Mouse (Mus musculus) neutrophil, adult 83 days (primary cell): ENCODE results near the gene Syk. TPM values are rescaled to one million over a fixed set of nuclear protein-coding genes. Genes with fewer than 3 reads are reported as not detected.

Experiments
- total RNA-seq, 2 experiments: library from RNA; stranded (reverse); gene quantifications; one replicate each; pipeline ENCODE4 v1.2.4; 2023

Syk gene
- 100 to 1,000 TPM; 294 to 338 TPM for total RNA-seq

DNA sequence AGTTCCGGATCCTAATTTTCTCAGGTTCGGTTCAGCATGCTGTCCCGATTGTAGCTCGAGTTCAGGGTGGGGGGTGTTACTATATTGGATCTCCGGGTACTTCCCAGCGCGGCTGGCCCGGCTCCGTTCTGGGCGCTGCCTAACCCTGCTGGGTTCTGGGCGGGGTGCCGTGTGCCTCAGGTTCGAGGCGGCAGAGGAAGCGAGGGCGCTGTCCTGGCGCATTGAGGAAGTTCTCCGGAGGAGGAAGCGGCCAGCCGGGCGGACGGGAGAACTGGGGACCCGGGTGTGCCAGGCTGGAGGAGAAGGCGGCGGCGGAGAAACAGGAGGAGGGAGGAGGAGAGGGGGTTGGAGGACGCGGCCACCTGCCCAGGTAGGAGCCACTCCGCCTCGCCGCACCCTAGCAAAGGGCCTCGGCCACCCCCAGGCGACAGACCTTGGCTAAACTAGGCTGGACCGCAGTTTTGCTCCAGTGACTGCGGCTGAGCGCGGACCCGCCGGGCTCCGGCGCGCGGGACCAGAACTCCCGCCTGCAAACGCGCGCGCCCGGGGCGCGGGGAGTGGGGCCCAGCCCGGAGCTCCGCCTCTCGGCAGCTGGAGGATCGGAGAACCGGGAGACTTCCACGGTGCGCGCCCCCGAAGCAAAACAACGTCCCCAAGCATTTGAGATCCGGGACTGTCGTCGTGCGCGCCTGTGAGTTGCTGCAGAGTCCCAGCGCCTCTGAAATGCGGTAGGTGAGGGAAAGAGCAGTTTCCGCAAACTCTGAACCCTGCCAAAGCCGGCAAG is at the start of gene Syk:
TSS of gene Syk (plus strand) at position 296 of the 784 bp plus-strand sequence.

Other genes starting within 250 kb of the Syk start
- gene Diras2, start 51.9 kb upstream of the Syk start, total RNA-seq = under 1 TPM; 0.15 to 0.35 TPM